ENCODE assay signal across 30 mouse cellular contexts in the genomic region with DNA sequence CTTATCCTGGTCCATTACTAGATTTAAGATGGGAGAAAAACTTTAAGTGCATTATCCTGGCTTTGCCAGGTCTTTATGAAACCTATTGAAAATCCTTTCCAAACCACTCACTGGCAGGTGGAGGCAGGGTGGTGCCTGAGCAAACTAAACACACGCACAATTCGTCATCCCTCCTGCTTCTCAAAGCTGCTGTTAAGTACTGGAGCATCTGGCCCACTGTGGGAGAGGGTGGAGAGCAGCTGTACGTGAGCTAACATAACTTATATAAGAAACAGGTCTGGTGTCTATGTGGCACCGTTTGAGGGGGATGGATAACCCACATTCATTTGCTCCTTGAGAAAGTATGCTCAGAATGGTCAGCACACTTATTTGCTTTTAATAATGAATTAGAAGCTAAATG.
A peak's percentile ranks its signal among the peaks of the same experiment; 100 is the strongest.
DNase-seq lines count a peak whose midpoint lies in the region; ATAC-seq and TF ChIP-seq lines count a peak whose summit lies in the region.
"Had no signal": no experiment of that assay in that cellular context is flagged by ENCODE, and none has a peak within 500 bp of the region (broad histone marks: within the 10 kb centered on the region; RNA-seq: fewer than 3 reads in every experiment).

No protein-coding gene starts in this region.

- H3K4me1 ChIP-seq in hindbrain, postnatal 0 days (ENCODE audit: insufficient read depth, low read length): no peaks in the 10 kb centered on the region
- no peaks in the 10 kb centered on the region for H3K4me1 ChIP-seq in hindbrain, embryonic 10.5 days (replicated peaks)
- no peaks in the 10 kb centered on the region for H3K4me1 ChIP-seq in liver, embryonic 12.5 days
- H3K4me1 ChIP-seq: embryonic facial prominence, embryonic 12.5 days; forebrain, embryonic 15.5 days; hindbrain, embryonic 13.5 days; liver, embryonic 15.5 days; midbrain, embryonic 10.5 days; midbrain, embryonic 15.5 days; neural tube, embryonic 15.5 days had no signal

- no peak for TF ChIP-seq CTCF in hindbrain, postnatal 0 days (IDR thresholded peaks at IDR 0.05; ENCODE audit: low read depth)
- no peak for TF ChIP-seq CTCF in left cerebral cortex, adult 2 months (IDR thresholded peaks at IDR 0.05)

- H3K9me3 ChIP-seq in hindbrain, postnatal 0 days (ENCODE audit: low read length): no peaks in the 10 kb centered on the region
- no peaks in the 10 kb centered on the region for H3K9me3 ChIP-seq in hindbrain, embryonic 10.5 days
- H3K9me3 ChIP-seq in liver, embryonic 12.5 days (replicated peaks): no peaks in the 10 kb centered on the region
- H3K9me3 ChIP-seq: embryonic facial prominence, embryonic 12.5 days; forebrain, embryonic 15.5 days; hindbrain, embryonic 13.5 days; liver, embryonic 15.5 days; midbrain, embryonic 10.5 days; midbrain, embryonic 15.5 days; neural tube, embryonic 15.5 days had no signal

- no peaks in the 10 kb centered on the region for H3K27me3 ChIP-seq in hindbrain, postnatal 0 days (ENCODE audit: insufficient read depth, low read length)
- H3K27me3 ChIP-seq in hindbrain, embryonic 10.5 days (ENCODE audit: insufficient read depth, poor library complexity, severe bottlenecking): no peaks in the 10 kb centered on the region
- H3K27me3 ChIP-seq in liver, embryonic 12.5 days (replicated peaks): no peaks in the 10 kb centered on the region
- H3K27me3 ChIP-seq: embryonic facial prominence, embryonic 12.5 days; forebrain, embryonic 15.5 days; hindbrain, embryonic 13.5 days; liver, embryonic 15.5 days; midbrain, embryonic 15.5 days; neural tube, embryonic 15.5 days had no signal

- peak; percentile 27 for DNase-seq in hindbrain, postnatal 0 days (ENCODE audit: low spot score)
- no peak for DNase-seq in hindbrain, embryonic 10.5 days (ENCODE audit: low spot score)
- peak; percentile 4 to 27 for DNase-seq in left cerebral cortex, adult 9 months (ENCODE audit: low spot score in 2 of 2)
- no peak for DNase-seq in left cerebral cortex, adult 2 months (ENCODE audit: extremely low spot score in 1 of 2, low spot score in 2 of 2)
- peak; percentile 16 for DNase-seq in right cerebral cortex, postnatal 25 days
- DNase-seq in right cerebral cortex, postnatal 10 days (ENCODE audit: low spot score in 2 of 2): no peak
- DNase-seq in telencephalon, adult 2 months (ENCODE audit: low read depth, low spot score): peak; percentile 22
- DNase-seq: adrenal gland, postnatal 36 days; B cell, adult 2 months; cerebellum, adult 8-10 months; cerebellum, postnatal 25 days; gastrocnemius, adult 2 months; gastrocnemius, postnatal 36 days; heart, adult 18-20 months; heart, postnatal 36 days; kidney, adult 9 months; kidney, postnatal 10 days; liver; lung, embryonic 14.5 days; lung, postnatal 14 days had no signal

- H3K9ac ChIP-seq in hindbrain, postnatal 0 days (replicated peaks; ENCODE audit: low read length): no peak overlapping the region
- H3K9ac ChIP-seq in liver, embryonic 12.5 days: no peak overlapping the region
- H3K9ac ChIP-seq: embryonic facial prominence, embryonic 12.5 days; forebrain, embryonic 15.5 days; hindbrain, embryonic 13.5 days; liver, embryonic 15.5 days; lung, embryonic 14.5 days; midbrain, embryonic 15.5 days; neural tube, embryonic 15.5 days had no signal

- intact Hi-C loops in left cerebral cortex, adult 2 months (cut with DNase I): no loop called here

- no peak overlapping the region for H3K4me2 ChIP-seq in hindbrain, postnatal 0 days (ENCODE audit: low read depth, low read length)
- H3K4me2 ChIP-seq in liver, embryonic 12.5 days: no peak overlapping the region
- H3K4me2 ChIP-seq: embryonic facial prominence, embryonic 12.5 days; forebrain, embryonic 15.5 days; heart, embryonic 11.5 days; hindbrain, embryonic 13.5 days; liver, embryonic 15.5 days; lung, embryonic 14.5 days; midbrain, embryonic 15.5 days; neural tube, embryonic 15.5 days had no signal

- H3K36me3 ChIP-seq in hindbrain, postnatal 0 days (ENCODE audit: insufficient read depth, low read length): no peaks in the 10 kb centered on the region
- no peaks in the 10 kb centered on the region for H3K36me3 ChIP-seq in hindbrain, embryonic 10.5 days
- no peaks in the 10 kb centered on the region for H3K36me3 ChIP-seq in liver, embryonic 12.5 days
- H3K36me3 ChIP-seq: embryonic facial prominence, embryonic 12.5 days; forebrain, embryonic 15.5 days; hindbrain, embryonic 13.5 days; liver, embryonic 15.5 days; midbrain, embryonic 10.5 days; midbrain, embryonic 15.5 days; neural tube, embryonic 15.5 days had no signal

- no peak overlapping the region for H3K4me3 ChIP-seq in hindbrain, postnatal 0 days (ENCODE audit: low read length)
- no peak overlapping the region for H3K4me3 ChIP-seq in hindbrain, embryonic 10.5 days
- H3K4me3 ChIP-seq in left cerebral cortex, adult 2 months: no peak overlapping the region
- H3K4me3 ChIP-seq in liver, embryonic 12.5 days: no peak overlapping the region
- H3K4me3 ChIP-seq: embryonic facial prominence, embryonic 12.5 days; forebrain, embryonic 15.5 days; gastrocnemius, adult 2 months; hindbrain, embryonic 13.5 days; liver, embryonic 15.5 days; midbrain, embryonic 10.5 days; midbrain, embryonic 15.5 days; neural tube, embryonic 15.5 days had no signal

- no peak overlapping the region for H3K27ac ChIP-seq in hindbrain, postnatal 0 days
- no peak overlapping the region for H3K27ac ChIP-seq in hindbrain, embryonic 10.5 days
- H3K27ac ChIP-seq in left cerebral cortex, adult 2 months: no peak overlapping the region
- no peak overlapping the region for H3K27ac ChIP-seq in liver, embryonic 12.5 days
- H3K27ac ChIP-seq: embryonic facial prominence, embryonic 12.5 days; forebrain, embryonic 15.5 days; gastrocnemius, adult 2 months; hindbrain, embryonic 13.5 days; liver, embryonic 15.5 days; midbrain, embryonic 10.5 days; midbrain, embryonic 15.5 days; neural tube, embryonic 15.5 days had no signal

- no peak for ATAC-seq in hindbrain, postnatal 0 days
- ATAC-seq in liver, embryonic 12.5 days: no peak
- ATAC-seq: forebrain, embryonic 15.5 days; intestine, postnatal 0 days; midbrain, embryonic 15.5 days had no signal

- 67% methylated on average over 4 of the region's 4 CpGs for WGBS in hindbrain, postnatal 0 days
- 85% methylated on average over 4 of the region's 4 CpGs for WGBS in hindbrain, embryonic 10.5 days
- WGBS in liver, embryonic 12.5 days (ENCODE audit: insufficient replicate concordance): 60% methylated on average over 4 of the region's 4 CpGs

Comparison
In these comparisons a context has a peak if more than half of its experiments do, and no peak if none do; other contexts are left out.
1. DNase-seq: peak in hindbrain, postnatal 0 days (single experiment), left cerebral cortex, adult 9 months (2 of 2), right cerebral cortex, postnatal 25 days (single experiment) and telencephalon, adult 2 months (single experiment); none in hindbrain, embryonic 10.5 days (single experiment), left cerebral cortex, adult 2 months (0 of 2) and right cerebral cortex, postnatal 10 days (0 of 2).